Mouse (Mus musculus) urinary bladder, postnatal 14 days (tissue): ENCODE measurements around the gene Cbx8.

Experiments
- DNase-seq: peaks from one replicate; pipeline ENCODE4 v3.0.0; 2021; ENCODE audit warnings: low spot score

Gene Cbx8

GRCm38 (mm10) chr11:119078691-119079444 lies 38.1 kb upstream of the Cbx8 start:
- peak; percentile 65 for DNase-seq

- no peak for DNase-seq
Observed at GRCm38 (mm10) chr11:119077755-119078154, 37.0 kb upstream of the Cbx8 start.

GRCm38 (mm10) chr11:119075805-119076204 lies 35.0 kb upstream of the Cbx8 start:
- no peak for DNase-seq

- no peak for DNase-seq
Observed at GRCm38 (mm10) chr11:119073876-119074433, 33.2 kb upstream of the Cbx8 start.

- no peak for DNase-seq
Observed at GRCm38 (mm10) chr11:119072986-119073385, 32.2 kb upstream of the Cbx8 start.

- no peak for DNase-seq
Observed at GRCm38 (mm10) chr11:119072239-119072638, 31.5 kb upstream of the Cbx8 start.

- DNase-seq, result no peak
Observed at GRCm38 (mm10) chr11:119066841-119067240, 26.1 kb upstream of the Cbx8 start.

- DNase-seq, result no peak
Observed at GRCm38 (mm10) chr11:119059256-119059655, 18.5 kb upstream of the Cbx8 start.

- DNase-seq, result peak; percentile 86
Observed at GRCm38 (mm10) chr11:119058041-119058995, 17.5 kb upstream of the Cbx8 start.

- DNase-seq, result no peak
Observed at GRCm38 (mm10) chr11:119057291-119057690, 16.5 kb upstream of the Cbx8 start.

- DNase-seq, result peak; percentile 49
Observed at GRCm38 (mm10) chr11:119056301-119057211, 15.8 kb upstream of the Cbx8 start.

GRCm38 (mm10) chr11:119055571-119056131 lies 14.9 kb upstream of the Cbx8 start:
- DNase-seq, result no peak

GRCm38 (mm10) chr11:119054351-119055345 lies 13.9 kb upstream of the Cbx8 start:
- peak; percentile 40 for DNase-seq

GRCm38 (mm10) chr11:119053738-119054350 lies 13.1 kb upstream of the Cbx8 start:
- DNase-seq, result no peak

GRCm38 (mm10) chr11:119053257-119053670 lies 12.5 kb upstream of the Cbx8 start:
- peak; percentile 81 for DNase-seq

- DNase-seq, result peak; percentile 57
Observed at GRCm38 (mm10) chr11:119052661-119053256, 12.0 kb upstream of the Cbx8 start.

GRCm38 (mm10) chr11:119051927-119052660 lies 11.3 kb upstream of the Cbx8 start:
- DNase-seq, result peak; percentile 47

- no peak for DNase-seq
Observed at GRCm38 (mm10) chr11:119051426-119051825, 10.7 kb upstream of the Cbx8 start.
